Mouse (Mus musculus) hindbrain, embryonic 15.5 days (tissue): ENCODE results near the gene Mast4. TPM values are rescaled to one million over a fixed set of nuclear protein-coding genes. Genes with fewer than 3 reads are reported as not detected.

Source experiments
- ATAC-seq: fragments of 200-750 bp; cut with Nextera tagmentation; 2 replicates; pipeline ENCODE4 v1.8.0; 2017; ENCODE audit warnings: low read depth, moderate number of reproducible peaks, moderate TSS enrichment; ENCODE audit not compliant: low FRiP score
- H3K27ac ChIP-seq: fragments of 300-500 bp; sonication (generic); replicated peaks from 2 replicates; pipeline ENCODE4 v1.5.1; 2015; ENCODE audit warnings: mild to moderate bottlenecking, inconsistent platforms
- H3K27me3 ChIP-seq: fragments of 300-500 bp; sonication (generic); 2 replicates; pipeline ENCODE4 v1.6.1; 2015; ENCODE audit warnings: control low read depth, inconsistent platforms
- H3K36me3 ChIP-seq: fragments of 300-500 bp; sonication (generic); 2 replicates; pipeline ENCODE4 v1.6.1; 2015; ENCODE audit warnings: control low read depth, inconsistent platforms
- H3K4me1 ChIP-seq: fragments of 300-500 bp; sonication (generic); replicated peaks from 2 replicates; pipeline ENCODE4 v1.6.1; 2015; ENCODE audit warnings: control low read depth, inconsistent platforms
- H3K4me2 ChIP-seq: fragments of 300-500 bp; sonication (generic); 2 replicates; pipeline ENCODE4 v1.6.1; 2015; ENCODE audit warnings: moderate library complexity, mild to moderate bottlenecking, inconsistent platforms
- H3K4me3 ChIP-seq: fragments of 300-500 bp; sonication (generic); 2 replicates; pipeline ENCODE4 v1.5.1; 2015; ENCODE audit warnings: mild to moderate bottlenecking, inconsistent platforms
- H3K9ac ChIP-seq: fragments of 300-500 bp; sonication (generic); 2 replicates; pipeline ENCODE4 v1.6.1; 2015; ENCODE audit warnings: inconsistent platforms
- H3K9me3 ChIP-seq: fragments of 300-500 bp; sonication (generic); 2 replicates; pipeline ENCODE4 v1.6.1; 2016; ENCODE audit warnings: control low read depth, inconsistent platforms
- WGBS: fragments of 180-500 bp; shearing (Covaris S2); methylation state at CpG from one replicate; pipeline ENCODE4 v1.1.7; 2015; 5-methylcytosine and 5-hydroxymethylcytosine counted together
- polyA plus RNA-seq: library from polyadenylated mRNA; unstranded; fragments of >200 nt; fragmentation: Nextera tagmentation; extraction: Ambion mirVana; gene quantifications from 2 replicates; pipeline ENCODE4 v1.2.1, GENCODE M21; 2015

Mast4 gene
- polyA plus RNA-seq, 1 experiment from 2014 or later, result 29.1 TPM

GRCm38 (mm10) chr13:103315113-103315708, 19.1 kb downstream of the Mast4 start:
- 29% methylated on average over 10 of the region's 10 CpGs for WGBS
- Histone ChIP-seq H3K4me1 (peaks cover 10% of the 10 kb centered on the region), H3K27me3 (no peaks in the 10 kb centered on the region), H3K9ac (no peak overlapping the region), H3K36me3 (no peaks in the 10 kb centered on the region), H3K4me3 (no peak overlapping the region), H3K9me3 (no peaks in the 10 kb centered on the region), H3K27ac (no peak overlapping the region), H3K4me2 (no peak overlapping the region)
- ATAC-seq, result peak; percentile 57; the same call in 1 of the 2 replicates

GRCm38 (mm10) chr13:103308296-103308695, 26.0 kb downstream of the Mast4 start:
- Histone ChIP-seq H3K27me3 (no peaks in the 10 kb centered on the region), H3K9me3 (no peaks in the 10 kb centered on the region), H3K36me3 (no peaks in the 10 kb centered on the region), H3K27ac (no peak overlapping the region), H3K9ac (no peak overlapping the region), H3K4me3 (no peak overlapping the region), H3K4me2 (no peak overlapping the region), H3K4me1 (no peaks in the 10 kb centered on the region)
- WGBS, result 93% methylated on average over 4 of the region's 4 CpGs
- no peak for ATAC-seq

DNA sequence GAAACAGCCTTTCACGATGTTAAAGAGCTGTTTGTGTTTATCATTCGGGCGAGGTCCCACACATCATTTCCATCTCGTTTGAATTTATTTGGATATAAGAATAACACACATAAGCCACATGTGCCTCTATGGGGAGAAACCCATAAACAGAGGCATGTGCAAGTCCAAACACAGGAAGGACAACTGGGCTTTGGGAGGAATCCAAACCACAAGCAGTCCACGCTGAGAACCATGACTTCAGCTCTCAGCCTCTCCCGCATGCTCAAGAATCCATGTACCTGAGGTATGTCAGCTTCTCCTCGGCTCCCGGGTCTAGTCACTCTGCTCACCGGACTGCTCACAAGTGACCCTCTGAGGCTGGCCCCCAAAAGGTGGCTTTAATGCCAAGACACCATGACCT, 30.5 kb downstream of the Mast4 start:
- Histone ChIP-seq H3K36me3 (no peaks in the 10 kb centered on the region), H3K9ac (no peak overlapping the region), H3K4me1 (no peaks in the 10 kb centered on the region), H3K4me2 (no peak overlapping the region), H3K27me3 (no peaks in the 10 kb centered on the region), H3K27ac (no peak overlapping the region), H3K9me3 (no peaks in the 10 kb centered on the region), H3K4me3 (no peak overlapping the region)
- WGBS, result 88% methylated on average over 9 of the region's 9 CpGs
- no peak for ATAC-seq

- Histone ChIP-seq H3K9me3 (no peaks in the 10 kb centered on the region), H3K9ac (no peak overlapping the region), H3K27ac (no peak overlapping the region), H3K36me3 (no peaks in the 10 kb centered on the region), H3K27me3 (no peaks in the 10 kb centered on the region), H3K4me2 (no peak overlapping the region), H3K4me1 (no peaks in the 10 kb centered on the region), H3K4me3 (no peak overlapping the region)
- WGBS, result 68% methylated on average over 6 of the region's 6 CpGs
- no peak for ATAC-seq
Observed at GRCm38 (mm10) chr13:103302508-103302907, 31.8 kb downstream of the Mast4 start.

DNA sequence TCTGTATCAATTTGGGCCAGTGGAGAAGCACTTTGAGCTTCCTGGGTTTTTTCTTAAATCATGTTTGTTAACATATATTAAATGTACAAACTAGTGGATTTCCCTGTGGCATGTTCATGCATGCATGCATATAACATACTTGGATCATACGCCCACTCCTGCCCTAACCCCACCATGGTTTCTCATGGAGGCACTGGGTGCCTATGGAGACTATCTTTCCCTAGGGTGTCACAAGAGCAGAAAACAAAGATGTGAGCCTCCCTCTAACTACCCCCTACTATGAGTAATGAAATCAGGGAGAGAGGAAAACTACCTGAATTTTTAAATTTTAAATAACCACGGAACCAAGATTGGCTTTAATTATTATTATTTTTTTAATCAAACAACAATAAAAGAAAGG, 32.2 kb downstream of the Mast4 start:
- ATAC-seq, result no peak
- Histone ChIP-seq H3K9me3 (no peaks in the 10 kb centered on the region), H3K4me3 (no peak overlapping the region), H3K4me1 (no peaks in the 10 kb centered on the region), H3K27ac (no peak overlapping the region), H3K36me3 (no peaks in the 10 kb centered on the region), H3K9ac (no peak overlapping the region), H3K27me3 (no peaks in the 10 kb centered on the region), H3K4me2 (no peak overlapping the region)
- WGBS, result 91% methylated on average over 2 of the region's 2 CpGs

DNA sequence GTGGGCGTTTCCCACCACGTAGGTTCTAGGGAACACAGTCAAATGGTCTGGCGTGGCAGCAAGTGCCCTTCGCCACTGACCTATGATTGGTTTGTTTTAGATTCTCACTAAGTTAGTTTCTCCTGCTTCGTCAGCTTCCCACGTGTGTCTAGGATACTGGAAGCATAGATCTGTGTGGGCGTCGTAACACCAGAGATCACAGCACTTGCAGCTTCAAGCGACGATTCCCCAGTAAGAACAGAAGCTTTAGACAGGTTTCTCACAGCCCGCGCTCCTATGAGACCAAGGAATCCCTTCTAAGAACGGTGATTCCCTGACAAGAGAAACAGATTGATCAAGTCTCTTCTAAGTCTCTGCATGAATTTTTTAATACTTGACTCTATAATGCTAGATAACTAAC, 39.9 kb downstream of the Mast4 start:
- Histone ChIP-seq H3K4me2 (no peak overlapping the region), H3K9me3 (no peaks in the 10 kb centered on the region), H3K27me3 (no peaks in the 10 kb centered on the region), H3K36me3 (no peaks in the 10 kb centered on the region), H3K27ac (no peak overlapping the region), H3K4me3 (no peak overlapping the region), H3K9ac (no peak overlapping the region), H3K4me1 (no peaks in the 10 kb centered on the region)
- no peak for ATAC-seq
- 94% methylated on average over 13 of the region's 13 CpGs for WGBS

DNA sequence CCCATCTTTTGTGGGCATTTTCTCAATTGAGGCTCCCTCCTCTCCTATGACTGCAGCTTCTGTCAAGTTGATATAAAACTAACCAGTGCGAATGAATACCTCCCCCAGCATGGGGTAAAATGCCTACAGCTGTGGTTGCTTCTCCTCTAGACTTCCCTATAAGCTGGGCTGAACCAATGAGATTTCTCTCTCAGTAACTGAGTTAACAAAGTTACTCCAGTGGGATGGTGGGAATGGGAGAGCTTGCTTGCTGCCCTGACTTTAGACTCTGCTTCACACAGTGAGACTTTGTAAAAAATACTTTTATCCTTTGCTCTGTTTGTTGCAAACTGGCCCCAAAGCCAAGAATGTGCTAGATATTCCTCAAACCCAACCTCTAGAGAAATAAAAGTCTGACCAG, 41.2 kb downstream of the Mast4 start:
- H3K27me3 ChIP-seq, result no peaks in the 10 kb centered on the region
- no peak overlapping the region for H3K4me2 ChIP-seq
- 75% methylated on average over 1 of the region's 1 CpGs for WGBS
- H3K9ac ChIP-seq, result no peak overlapping the region
- no peaks in the 10 kb centered on the region for H3K9me3 ChIP-seq
- H3K4me1 ChIP-seq, result no peaks in the 10 kb centered on the region
- H3K27ac ChIP-seq, result no peak overlapping the region
- H3K4me3 ChIP-seq, result no peak overlapping the region
- no peaks in the 10 kb centered on the region for H3K36me3 ChIP-seq
- no peak for ATAC-seq

- Histone ChIP-seq H3K4me3 (no peak overlapping the region), H3K27me3 (no peaks in the 10 kb centered on the region), H3K27ac (no peak overlapping the region), H3K4me2 (no peak overlapping the region), H3K36me3 (no peaks in the 10 kb centered on the region), H3K9me3 (no peaks in the 10 kb centered on the region), H3K9ac (no peak overlapping the region), H3K4me1 (no peaks in the 10 kb centered on the region)
- 91% methylated on average over 4 of the region's 4 CpGs for WGBS
- no peak for ATAC-seq
Observed at GRCm38 (mm10) chr13:103291098-103291497, 43.2 kb downstream of the Mast4 start.

DNA sequence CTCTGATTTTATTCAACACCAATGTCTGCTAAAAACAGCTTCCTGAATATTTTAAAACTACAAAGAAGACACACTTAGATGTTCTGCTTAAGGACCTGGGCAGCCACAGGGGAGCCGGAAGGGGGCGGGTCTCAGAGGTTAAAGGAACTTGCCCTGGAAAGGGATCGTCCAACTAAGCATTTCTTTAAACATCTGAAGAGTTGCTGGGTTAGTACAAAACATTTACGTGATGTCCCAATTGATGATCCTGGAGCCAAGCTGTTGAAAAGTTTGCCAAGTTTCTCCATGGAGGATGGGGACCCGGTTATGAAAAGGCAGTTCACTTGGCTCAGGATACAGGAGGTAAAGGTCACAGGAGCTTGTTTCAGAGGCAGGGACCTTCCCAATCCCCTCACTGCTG, 48.5 kb downstream of the Mast4 start:
- no peak overlapping the region for H3K4me3 ChIP-seq
- H3K27me3 ChIP-seq, result no peaks in the 10 kb centered on the region
- no peak for ATAC-seq
- no peaks in the 10 kb centered on the region for H3K4me1 ChIP-seq
- no peaks in the 10 kb centered on the region for H3K9me3 ChIP-seq
- no peak overlapping the region for H3K9ac ChIP-seq
- H3K27ac ChIP-seq, result no peak overlapping the region
- no peak overlapping the region for H3K4me2 ChIP-seq
- H3K36me3 ChIP-seq, result no peaks in the 10 kb centered on the region
- 86% methylated on average over 5 of the region's 5 CpGs for WGBS

- no peak overlapping the region for H3K9ac ChIP-seq
- H3K36me3 ChIP-seq, result no peaks in the 10 kb centered on the region
- H3K27me3 ChIP-seq, result no peaks in the 10 kb centered on the region
- 87% methylated on average over 7 of the region's 7 CpGs for WGBS
- ATAC-seq, result no peak
- H3K27ac ChIP-seq, result no peak overlapping the region
- no peaks in the 10 kb centered on the region for H3K4me1 ChIP-seq
- H3K4me3 ChIP-seq, result no peak overlapping the region
- no peak overlapping the region for H3K4me2 ChIP-seq
- no peaks in the 10 kb centered on the region for H3K9me3 ChIP-seq
Observed at GRCm38 (mm10) chr13:103285036-103285435, 49.3 kb downstream of the Mast4 start.

DNA sequence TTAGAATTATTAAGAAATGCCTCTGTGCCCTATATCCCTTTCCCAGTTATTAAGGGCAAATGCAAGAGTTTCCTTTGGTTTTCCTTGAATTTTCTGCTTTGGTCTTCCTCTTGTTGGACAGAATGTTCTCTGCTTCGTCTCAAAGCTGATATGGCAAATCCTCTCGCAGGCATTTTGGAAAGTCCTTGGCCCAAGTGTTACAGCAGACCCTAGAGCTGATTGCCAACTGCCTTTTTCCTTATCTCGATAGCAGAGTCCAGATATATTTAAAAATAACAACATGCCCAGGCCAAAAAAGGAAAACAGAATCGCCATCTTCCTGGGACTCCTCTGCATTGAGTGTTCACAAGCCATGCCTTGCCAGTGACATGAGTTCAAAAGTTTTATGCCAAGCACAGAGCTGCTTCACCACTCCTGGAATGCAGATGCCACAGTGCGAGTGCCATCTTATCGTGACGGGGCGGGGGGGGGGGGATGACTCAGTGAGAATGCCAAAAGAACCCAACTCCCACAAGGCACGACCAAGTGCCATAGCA, 63.4 kb downstream of the Mast4 start:
- no peaks in the 10 kb centered on the region for H3K36me3 ChIP-seq
- no peaks in the 10 kb centered on the region for H3K4me1 ChIP-seq
- H3K4me3 ChIP-seq, result no peak overlapping the region
- no peak overlapping the region for H3K9ac ChIP-seq
- 88% methylated on average over 9 of the region's 9 CpGs for WGBS
- H3K4me2 ChIP-seq, result no peak overlapping the region
- H3K27ac ChIP-seq, result no peak overlapping the region
- no peak for ATAC-seq
- H3K9me3 ChIP-seq, result no peaks in the 10 kb centered on the region
- no peaks in the 10 kb centered on the region for H3K27me3 ChIP-seq

GRCm38 (mm10) chr13:103262707-103263106, 71.6 kb downstream of the Mast4 start:
- no peak overlapping the region for H3K27ac ChIP-seq
- no peaks in the 10 kb centered on the region for H3K27me3 ChIP-seq
- H3K9me3 ChIP-seq, result no peaks in the 10 kb centered on the region
- H3K36me3 ChIP-seq, result no peaks in the 10 kb centered on the region
- H3K4me1 ChIP-seq, result no peaks in the 10 kb centered on the region
- no peak overlapping the region for H3K4me3 ChIP-seq
- no peak overlapping the region for H3K9ac ChIP-seq
- no peak for ATAC-seq
- H3K4me2 ChIP-seq, result no peak overlapping the region
- 77% methylated on average over 3 of the region's 3 CpGs for whole genome bisulfite sequencing

GRCm38 (mm10) chr13:103262061-103262460, 72.2 kb downstream of the Mast4 start:
- Histone ChIP-seq H3K9me3 (no peaks in the 10 kb centered on the region), H3K4me1 (no peaks in the 10 kb centered on the region), H3K9ac (no peak overlapping the region), H3K4me2 (no peak overlapping the region), H3K27ac (no peak overlapping the region), H3K27me3 (no peaks in the 10 kb centered on the region), H3K4me3 (no peak overlapping the region), H3K36me3 (no peaks in the 10 kb centered on the region)
- whole genome bisulfite sequencing, result 80% methylated on average over 3 of the region's 3 CpGs
- no peak for ATAC-seq
